Mouse (Mus musculus) liver, embryonic 14.5 days (tissue): ENCODE data around the gene Siva1.

Experiments
- CTCF ChIP-seq: IDR thresholded peaks from 2 replicates; pipeline ENCODE4 v1.5.1; 2016; ENCODE audit warnings: antibody characterized with exemption, low read depth, control low read depth
- EP300 ChIP-seq: IDR thresholded peaks from 2 replicates; pipeline ENCODE4 v1.6.1; 2016; ENCODE audit warnings: antibody characterized with exemption, low read depth

DNA sequence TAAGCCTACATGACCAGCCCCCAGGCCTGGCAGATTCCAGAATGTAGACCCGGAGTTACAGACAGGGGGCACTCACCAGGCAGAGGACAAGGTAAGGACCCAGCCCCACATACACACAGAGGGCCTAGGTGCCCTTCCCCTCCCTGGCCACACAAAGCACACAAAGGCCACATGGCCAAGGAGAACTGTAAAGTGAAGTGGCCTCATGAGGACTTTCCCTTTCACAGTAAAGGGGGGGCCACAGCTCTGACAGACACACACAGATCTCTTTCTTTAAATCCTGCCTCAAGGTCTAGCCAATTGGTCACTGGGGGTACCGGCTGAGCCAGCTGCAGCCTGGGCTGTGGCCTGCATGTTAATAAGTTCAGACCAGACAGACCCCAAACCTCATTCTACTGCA is 19.6 kb downstream of the Siva1 start:
- no peak for TF ChIP-seq CTCF
- TF ChIP-seq EP300, result no peak
